Mouse (Mus musculus): ENCODE measurements around the gene Lipt2.

The Lipt2 gene

DNA sequence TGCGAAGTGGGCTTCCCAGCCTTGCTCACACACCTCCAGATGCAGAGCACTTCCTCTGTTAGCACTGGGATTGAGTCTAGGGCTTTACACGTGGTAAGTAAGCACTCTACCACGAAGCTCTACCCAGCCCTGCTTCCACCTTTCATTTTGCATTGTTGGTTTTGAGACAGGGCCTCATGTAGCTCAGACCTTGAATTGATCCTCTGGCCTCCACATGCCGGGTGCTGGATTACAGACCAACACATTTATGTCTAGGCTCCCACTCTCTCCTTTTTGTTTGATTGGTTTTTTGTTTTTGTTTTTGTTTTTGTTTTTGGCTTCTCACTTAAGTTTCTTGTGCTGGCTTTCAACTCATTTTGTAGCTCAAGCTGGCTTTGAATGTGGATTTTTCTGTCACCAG, 11.7 kb downstream of the Lipt2 start:
- no peak for DNase-seq (ENCODE audit: low spot score)

DNA sequence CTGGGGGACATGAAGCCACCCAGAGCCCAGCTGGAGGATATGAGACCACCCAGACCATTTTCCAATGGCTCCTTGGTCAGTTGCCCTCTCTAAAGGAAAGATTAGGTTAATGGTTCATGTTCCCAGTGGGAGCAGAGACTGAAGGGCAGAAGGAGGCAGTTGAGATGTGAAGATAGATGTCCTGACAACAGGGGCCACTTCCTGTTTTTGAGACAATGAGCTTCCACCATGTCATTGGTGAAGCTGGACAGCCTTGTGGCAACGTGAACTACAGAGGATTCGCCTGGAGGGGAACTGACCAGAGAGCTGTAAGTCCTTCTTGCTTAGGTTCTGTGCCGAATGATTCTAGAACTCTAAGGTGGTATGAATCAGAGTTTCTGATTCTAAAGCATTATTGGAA, 17.2 kb downstream of the Lipt2 start, which contains the start of gene Kcne3:
Gene Kcne3 (plus strand): TSS at position 234 of the 400 bp plus-strand sequence.
- no peak for DNase-seq (ENCODE audit: low spot score)

DNA sequence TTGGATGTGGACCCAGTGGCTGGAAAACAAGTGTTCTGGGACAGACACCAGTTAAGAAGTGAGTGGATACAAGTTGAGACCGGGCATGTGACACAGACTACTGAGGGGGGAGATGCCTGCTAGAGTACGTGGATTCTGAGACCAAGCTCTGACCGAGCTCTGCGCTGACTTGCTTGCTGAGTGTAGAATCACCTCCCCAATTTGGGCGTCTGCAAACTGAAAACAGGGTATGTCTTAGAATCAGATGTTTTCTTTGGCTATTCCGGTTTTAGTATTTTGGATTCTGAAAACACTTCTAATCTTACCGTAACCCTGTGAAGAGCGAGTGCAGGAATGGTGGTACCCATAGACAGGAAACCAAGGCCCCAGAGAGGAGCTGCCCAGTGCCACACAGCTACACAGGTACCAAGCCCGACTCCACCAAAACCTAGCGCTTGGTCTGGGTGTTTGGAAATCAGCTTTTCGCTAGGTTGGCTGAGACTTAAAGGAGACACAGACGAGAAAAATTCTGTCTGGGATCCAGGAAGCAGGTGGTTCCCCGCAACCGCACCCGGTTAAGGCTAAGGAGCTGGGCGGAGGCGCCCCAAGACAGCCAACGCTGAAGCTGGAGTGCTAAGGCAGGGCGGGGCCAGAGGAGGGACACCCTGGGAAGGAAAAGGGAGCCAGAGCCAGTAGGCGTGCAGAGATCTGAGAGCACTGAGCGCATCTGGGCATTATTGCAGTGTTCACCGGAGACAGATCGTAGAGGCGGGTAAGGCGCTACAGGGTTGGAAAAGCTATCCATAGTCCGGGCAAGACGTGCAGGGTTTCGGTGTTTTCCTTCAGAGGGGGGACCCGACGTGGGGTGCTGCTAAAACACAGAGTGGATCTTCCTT, 19.2 kb downstream of the Lipt2 start:
- DNase-seq (ENCODE audit: low spot score), result peak; percentile 25

- no peak for DNase-seq (ENCODE audit: low spot score)
Observed at GRCm38 (mm10) chr7:100178891-100179233, 19.8 kb downstream of the Lipt2 start.

DNA sequence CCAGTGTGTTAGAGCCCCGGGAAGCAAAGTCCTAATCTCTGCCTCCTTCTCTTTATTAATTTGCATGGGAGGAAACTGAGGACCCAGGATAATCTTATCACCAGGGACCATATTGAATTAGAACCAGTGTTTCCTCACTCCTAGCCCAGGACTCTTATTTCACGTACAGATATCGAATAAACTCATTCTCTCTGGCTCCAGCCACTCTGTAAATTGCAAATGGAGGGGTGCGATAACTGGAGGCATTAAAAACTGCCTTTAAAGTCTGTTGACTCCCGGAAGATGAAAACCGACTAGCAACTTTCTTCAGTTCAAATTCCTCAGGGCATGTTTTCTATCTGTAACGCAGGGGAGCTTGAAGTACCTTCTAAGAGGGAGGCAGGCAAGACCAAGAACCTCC, 20.3 kb downstream of the Lipt2 start:
- no peak for DNase-seq (ENCODE audit: low spot score)

- DNase-seq (ENCODE audit: low spot score), result no peak
Observed at GRCm38 (mm10) chr7:100179836-100180407, 20.8 kb downstream of the Lipt2 start.

- DNase-seq (ENCODE audit: low spot score), result no peak
Observed at GRCm38 (mm10) chr7:100181176-100181575, 22.1 kb downstream of the Lipt2 start.

GRCm38 (mm10) chr7:100181614-100182013, 22.5 kb downstream of the Lipt2 start:
- DNase-seq (ENCODE audit: low spot score), result no peak

DNA sequence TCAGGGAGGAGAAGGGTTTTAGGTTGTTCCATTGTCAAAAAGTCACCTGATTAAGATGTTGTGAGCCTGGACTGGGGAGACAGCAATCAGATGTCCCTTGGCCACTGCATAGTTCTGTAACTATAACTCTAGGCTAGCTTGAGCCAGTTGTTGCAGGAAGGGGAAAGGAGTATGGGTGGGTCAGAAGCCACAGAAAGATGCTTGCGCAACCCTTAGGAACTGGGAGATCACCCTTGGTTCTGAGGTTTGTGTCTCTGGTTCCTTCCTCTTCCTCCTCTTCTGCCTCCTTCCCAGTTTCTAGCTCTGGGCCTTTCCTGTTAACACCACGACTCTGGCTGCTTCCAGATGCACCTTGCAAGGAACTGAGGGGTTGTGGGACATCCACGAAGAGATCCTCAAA, 23.3 kb downstream of the Lipt2 start:
- no peak for DNase-seq (ENCODE audit: low spot score)

- peak; percentile 19 for DNase-seq (ENCODE audit: low spot score)
Observed at GRCm38 (mm10) chr7:100187601-100188000, 28.5 kb downstream of the Lipt2 start.

- DNase-seq (ENCODE audit: low spot score), result no peak
Observed at GRCm38 (mm10) chr7:100190167-100190566, 31.1 kb downstream of the Lipt2 start.

DNA sequence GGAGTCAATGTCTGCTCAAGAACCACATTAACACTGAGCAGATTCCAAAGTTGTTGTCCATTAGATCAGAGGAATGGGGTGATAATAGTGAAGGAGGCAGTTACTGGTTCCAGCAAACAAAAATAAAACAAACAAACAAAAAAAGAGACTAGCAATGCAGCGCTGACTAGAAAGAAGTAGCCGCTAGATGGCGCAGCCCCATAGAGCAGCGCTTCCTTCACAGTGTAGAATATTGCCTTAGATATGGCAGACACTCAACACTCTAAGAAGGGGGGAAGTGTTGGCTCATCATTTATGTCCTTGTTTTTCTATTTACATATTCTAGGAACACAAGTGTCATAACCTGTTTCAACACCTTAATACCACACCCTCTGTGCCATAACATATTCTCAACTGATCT, 31.7 kb downstream of the Lipt2 start:
- peak; percentile 53 for DNase-seq (ENCODE audit: low spot score)

- DNase-seq (ENCODE audit: low spot score), result no peak
Observed at GRCm38 (mm10) chr7:100201191-100201590, 42.1 kb downstream of the Lipt2 start.

- DNase-seq (ENCODE audit: low spot score), result no peak
Observed at GRCm38 (mm10) chr7:100203616-100204015, 44.5 kb downstream of the Lipt2 start.

- DNase-seq (ENCODE audit: low spot score), result no peak
Observed at GRCm38 (mm10) chr7:100204871-100205270, 45.8 kb downstream of the Lipt2 start.

DNA sequence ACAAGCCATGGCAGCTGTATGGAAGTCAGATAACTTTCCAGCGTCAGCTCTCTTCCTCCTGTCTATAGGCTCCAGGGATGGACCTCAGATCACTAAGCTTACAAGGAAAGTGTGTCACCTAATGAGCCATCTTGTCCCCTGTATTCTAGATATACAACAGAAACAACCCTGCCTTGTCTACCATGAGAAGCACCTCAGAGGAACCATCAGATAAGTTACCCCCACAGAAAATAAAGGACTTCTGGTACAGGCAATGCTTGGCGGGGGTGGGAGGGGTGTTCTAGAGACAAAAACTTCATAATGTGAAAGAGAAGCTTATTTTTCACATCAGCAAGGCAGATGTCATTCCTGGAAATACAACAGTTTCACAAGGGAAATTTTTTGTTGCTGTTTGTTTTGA, 47.1 kb downstream of the Lipt2 start:
- DNase-seq (ENCODE audit: low spot score), result no peak

GRCm38 (mm10) chr7:100207886-100208285, 48.8 kb downstream of the Lipt2 start:
- DNase-seq (ENCODE audit: low spot score), result no peak
